Mouse (Mus musculus) CH12.LX (cell line): Measurements from ENCODE around the gene Adgrb3. TPM values are rescaled to one million over a fixed set of nuclear protein-coding genes. Genes with fewer than 3 reads are reported as not detected.

Source experiments
- DNase-seq: peaks from one replicate; pipeline ENCODE4 v3.0.0-alpha.2; 2013; ENCODE audit errors: extremely low read depth
- H3K27ac ChIP-seq: 2 replicates; pipeline ENCODE4 v1.5.1; 2012; ENCODE audit warnings: low read depth, mild to moderate bottlenecking, control low read depth, moderate library complexity; ENCODE audit not compliant: insufficient read depth
- H3K27me3 ChIP-seq: replicated peaks from 2 replicates; pipeline ENCODE3; 2012; ENCODE audit warnings: inconsistent platforms
- H3K36me3 ChIP-seq, 2 experiments: replicated peaks in 1 of 2; 2 replicates each; pipeline versions ENCODE3 to v1.6.1; 2012; ENCODE audit warnings: inconsistent platforms in 1 of 2, low read length in 1 of 2, mild to moderate bottlenecking in 1 of 2, mixed read lengths in 1 of 2, moderate library complexity in 1 of 2; ENCODE audit not compliant: control insufficient read depth in 1 of 2, insufficient read depth in 1 of 2
- H3K4me1 ChIP-seq, 2 experiments: 2 replicates each; pipeline ENCODE4 v1.6.1; 2012; ENCODE audit warnings: inconsistent platforms in 1 of 2, moderate library complexity in 1 of 2; ENCODE audit not compliant: insufficient read depth in 2 of 2, control insufficient read depth in 1 of 2
- H3K4me2 ChIP-seq: 2 replicates; pipeline ENCODE4 v1.6.1; 2012; ENCODE audit warnings: low read depth, mild to moderate bottlenecking, control low read depth; ENCODE audit not compliant: poor library complexity, insufficient read depth, severe bottlenecking
- H3K4me3 ChIP-seq, 3 experiments: fragments of 150-350 bp in 1 of 3; sonication (generic) in 1 of 3; replicated peaks in 1 of 3; 2 replicates each; pipeline versions ENCODE3 to v1.5.1; 2011 to 2012; ENCODE audit warnings: low read depth in 2 of 3, low read length in 2 of 3, mild to moderate bottlenecking in 2 of 3, moderate library complexity in 2 of 3, control low read depth in 1 of 3, improper control_type of control experiment in 1 of 3, inconsistent platforms in 1 of 3, mixed read lengths in 1 of 3; ENCODE audit not compliant: poor library complexity in 1 of 3
- H3K79me2 ChIP-seq: replicated peaks from 2 replicates; pipeline ENCODE4 v1.6.1; 2012; ENCODE audit warnings: mild to moderate bottlenecking, moderate library complexity; ENCODE audit not compliant: control insufficient read depth, poor library complexity, insufficient read depth, severe bottlenecking; ENCODE audit errors: extremely low read depth
- H3K9ac ChIP-seq: 2 replicates; pipeline ENCODE4 v1.6.1; 2012; ENCODE audit warnings: low read depth, mild to moderate bottlenecking, control low read depth, moderate library complexity; ENCODE audit not compliant: insufficient read depth
- H3K9me3 ChIP-seq: replicated peaks from 2 replicates; pipeline ENCODE3; 2012; ENCODE audit warnings: low read length, inconsistent platforms, mixed read lengths
- BHLHE40 ChIP-seq: IDR thresholded peaks from 2 replicates; pipeline ENCODE4 v1.6.1; 2011; ENCODE audit warnings: mild to moderate bottlenecking, low read depth, low read length, improper control_type of control experiment
- CTCF ChIP-seq, 2 experiments: IDR thresholded peaks in 1 of 2; conservative IDR thresholded peaks in 1 of 2; 2 replicates each; pipeline ENCODE4 v1.5.1; 2011 to 2012; ENCODE audit warnings: low read depth in 2 of 2, low read length in 2 of 2, improper control_type of control experiment in 1 of 2, inconsistent platforms in 1 of 2, mild to moderate bottlenecking in 1 of 2, moderate library complexity in 1 of 2
- ELF1 ChIP-seq: IDR thresholded peaks from 2 replicates; pipeline ENCODE4 v1.6.1; 2014; ENCODE audit warnings: low read depth, mild to moderate bottlenecking, inconsistent platforms, low read length, improper control_type of control experiment
- EP300 ChIP-seq: IDR thresholded peaks from 2 replicates; pipeline ENCODE4 v1.6.1; 2011; ENCODE audit warnings: low read length, improper control_type of control experiment
- ETS1 ChIP-seq: conservative IDR thresholded peaks from 2 replicates; pipeline ENCODE4 v1.6.1; 2012; ENCODE audit warnings: low read depth, mild to moderate bottlenecking, inconsistent platforms, low read length, improper control_type of control experiment, moderate library complexity
- GABPA ChIP-seq: IDR thresholded peaks from 2 replicates; pipeline ENCODE4 v1.6.1; 2012; ENCODE audit warnings: low read depth, low read length, improper control_type of control experiment, inconsistent platforms; ENCODE audit not compliant: insufficient replicate concordance
- HCFC1 ChIP-seq: IDR thresholded peaks from 2 replicates; pipeline ENCODE4 v1.6.1; 2012; ENCODE audit warnings: low read depth, mild to moderate bottlenecking, inconsistent platforms, low read length, improper control_type of control experiment
- IRF4 ChIP-seq: IDR thresholded peaks from 2 replicates; pipeline ENCODE4 v1.6.1; 2014; ENCODE audit warnings: low read depth, mild to moderate bottlenecking, inconsistent platforms, low read length, improper control_type of control experiment
- JUN ChIP-seq: IDR thresholded peaks from 2 replicates; pipeline ENCODE4 v1.6.1; 2011; ENCODE audit warnings: low read depth, mild to moderate bottlenecking, low read length, improper control_type of control experiment, moderate library complexity; ENCODE audit not compliant: insufficient read depth
- KAT2A ChIP-seq: IDR thresholded peaks from 2 replicates; pipeline ENCODE4 v1.6.1; 2012; ENCODE audit warnings: low read length, improper control_type of control experiment, inconsistent platforms; ENCODE audit not compliant: insufficient replicate concordance
- MEF2A ChIP-seq: IDR thresholded peaks from 2 replicates; pipeline ENCODE4 v1.6.1; 2014; ENCODE audit warnings: low read depth, mild to moderate bottlenecking, inconsistent platforms, low read length, improper control_type of control experiment, borderline replicate concordance
- MXI1 ChIP-seq: IDR thresholded peaks from 2 replicates; pipeline ENCODE4 v1.6.1; 2011; ENCODE audit warnings: mild to moderate bottlenecking, low read depth, low read length, improper control_type of control experiment
- NELFE ChIP-seq: IDR thresholded peaks from 2 replicates; pipeline ENCODE4 v1.6.1; 2011; ENCODE audit warnings: low read depth, low read length, improper control_type of control experiment
- NRF1 ChIP-seq: IDR thresholded peaks from 2 replicates; pipeline ENCODE4 v1.6.1; 2014; ENCODE audit warnings: low read depth, mild to moderate bottlenecking, inconsistent platforms, low read length, improper control_type of control experiment, moderate library complexity
- PAX5 ChIP-seq: IDR thresholded peaks from 2 replicates; pipeline ENCODE4 v1.6.1; 2012; ENCODE audit warnings: low read length, inconsistent platforms, mixed read lengths
- POLR2A ChIP-seq: IDR thresholded peaks from 2 replicates; pipeline ENCODE4 v1.6.1; 2011; ENCODE audit warnings: low read depth, mild to moderate bottlenecking, improper control_type of control experiment, low read length
- POLR2AphosphoS2 ChIP-seq: IDR thresholded peaks from 2 replicates; pipeline ENCODE4 v1.6.1; 2011; ENCODE audit warnings: low read depth, low read length, improper control_type of control experiment
- TBP ChIP-seq: conservative IDR thresholded peaks from 2 replicates; pipeline ENCODE4 v1.6.1; 2011; ENCODE audit warnings: low read depth, low read length, improper control_type of control experiment
- TCF12 ChIP-seq: IDR thresholded peaks from 2 replicates; pipeline ENCODE4 v1.6.1; 2014; ENCODE audit warnings: low read depth, mild to moderate bottlenecking, inconsistent platforms, low read length, improper control_type of control experiment
- ZNF384 ChIP-seq: IDR thresholded peaks from 2 replicates; pipeline ENCODE4 v1.6.1; 2012; ENCODE audit warnings: low read depth, low read length, improper control_type of control experiment, inconsistent platforms
- dilution Hi-C: fragments of 300-500 bp; cut with MboI; formaldehyde crosslinking; loops from 2 replicates; pipeline ENCODE4 v1.14.3; 2020; ENCODE audit warnings: low sequenced_read_pairs; ENCODE audit not compliant: extremely low pct_unique_long_range_greater_than_20kb, extremely low pct_ligation_motif_present
- in situ Hi-C: fragments of 300-500 bp; cut with MboI; formaldehyde crosslinking; loops from 3 replicates; pipeline ENCODE4 v1.14.3; 2019; ENCODE audit warnings: low sequenced_read_pairs, low pct_ligation_motif_present, low pct_unique_long_range_greater_than_20kb, mixed read lengths
- polyA plus RNA-seq: library from polyadenylated mRNA; unstranded; fragments of >175 nt; gene quantifications from 2 replicates; pipeline ENCODE4 v1.2.1, GENCODE M21; 2012; ENCODE audit warnings: low read depth; ENCODE audit not compliant: insufficient read length
- total RNA-seq, 2 experiments: library from RNA; depleted of rRNA; stranded (reverse); fragments of 300-350 nt in 1 of 2; fragments of >200 nt in 1 of 2; gene quantifications; 2 replicates each; pipeline ENCODE4 v1.2.3; 2012 to 2014

The Adgrb3 gene
- total and polyA plus RNA-seq, 3 experiments, result not detected

- in situ Hi-C loops (no loop called here), dilution Hi-C loops (no loop called here)
- Histone ChIP-seq H3K9me3 (peaks cover 28% of the 10 kb centered on the region), H3K27ac (no peak overlapping the region), H3K4me3 (no peak overlapping the region), H3K4me1 (no peaks in the 10 kb centered on the region), H3K36me3 (no peaks in the 10 kb centered on the region), H3K9ac (no peak overlapping the region), H3K27me3 (no peaks in the 10 kb centered on the region), H3K4me2 (no peak overlapping the region), H3K79me2 (no peaks in the 10 kb centered on the region)
- no peak for TF ChIP-seq TBP
- no peak for TF ChIP-seq ELF1
- no peak for TF ChIP-seq ETS1
- no peak for DNase-seq
Observed at GRCm38 (mm10) chr1:25364186-25364585, 465.3 kb downstream of the Adgrb3 start.

- Histone ChIP-seq H3K36me3 (no peaks in the 10 kb centered on the region), H3K4me2 (no peak overlapping the region), H3K9ac (no peak overlapping the region), H3K27me3 (no peaks in the 10 kb centered on the region), H3K4me3 (no peak overlapping the region), H3K79me2 (no peaks in the 10 kb centered on the region), H3K4me1 (no peaks in the 10 kb centered on the region), H3K27ac (no peak overlapping the region), H3K9me3 (peaks cover 38% of the 10 kb centered on the region)
- dilution Hi-C loops, result no loop called here
- TF ChIP-seq MEF2A, result no peak
- TF ChIP-seq CTCF (conservative IDR thresholded peaks at IDR 0.05 in 1 of 2, IDR thresholded peaks at IDR 0.05 in 1 of 2; ENCODE audit: low read depth in 2 of 2, low read length in 2 of 2), result no peak
- no peak for TF ChIP-seq MXI1
- no peak for TF ChIP-seq POLR2AphosphoS2
- TF ChIP-seq KAT2A, result no peak
- no peak for TF ChIP-seq POLR2A
- no peak for TF ChIP-seq BHLHE40
- TF ChIP-seq ELF1, result no peak
- no peak for TF ChIP-seq ZNF384
- no peak for TF ChIP-seq TCF12
- TF ChIP-seq HCFC1, result no peak
- TF ChIP-seq NELFE, result no peak
- no peak for TF ChIP-seq PAX5
- TF ChIP-seq IRF4, result no peak
- TF ChIP-seq NRF1, result no peak
- TF ChIP-seq GABPA, result no peak
- TF ChIP-seq EP300, result no peak
- no peak for TF ChIP-seq JUN
- in situ Hi-C loops, result no loop called here
- no peak for DNase-seq
Observed at GRCm38 (mm10) chr1:25358554-25358953, 471.0 kb downstream of the Adgrb3 start.
